Mouse (Mus musculus) liver, adult 2 months (tissue): Measurements from ENCODE around the gene Pknox2.

ENCODE experiments used
- CTCF ChIP-seq: fragments of 200-500 bp; IDR thresholded peaks from 2 replicates; pipeline ENCODE4 v1.5.1; 2011; ENCODE audit warnings: low read depth, low read length, control low read depth
- POLR2A ChIP-seq: fragments of 200-500 bp; IDR thresholded peaks from 2 replicates; pipeline ENCODE4 v1.6.1; 2011; ENCODE audit warnings: low read length, control low read depth; ENCODE audit not compliant: insufficient read depth; ENCODE audit errors: extremely low read depth

DNA sequence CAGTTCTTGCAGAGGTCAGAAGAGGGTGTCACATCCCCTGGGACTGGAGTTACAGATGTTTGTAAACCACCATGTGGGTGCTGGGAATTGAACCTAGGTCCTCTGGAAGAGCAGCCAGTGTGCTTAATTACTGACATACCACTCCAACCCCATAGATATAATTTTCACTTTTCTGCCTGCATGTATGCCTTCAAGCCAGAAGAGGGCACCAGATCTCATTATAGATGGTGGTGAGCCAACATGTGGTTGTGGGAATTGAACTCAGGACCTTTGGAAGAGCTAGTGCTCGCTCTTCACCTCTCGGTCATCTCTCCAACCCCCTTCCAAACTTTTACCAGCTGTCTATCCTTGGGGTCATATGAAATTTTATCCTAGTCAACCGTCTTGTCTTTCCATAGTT, 112.0 kb downstream of the Pknox2 start:
- TF ChIP-seq CTCF = peak; percentile 18; the same call in 1 of the 2 replicates
- no peak for TF ChIP-seq POLR2A
